ENCODE assay signal across 8 mouse cellular contexts in the genomic region with DNA sequence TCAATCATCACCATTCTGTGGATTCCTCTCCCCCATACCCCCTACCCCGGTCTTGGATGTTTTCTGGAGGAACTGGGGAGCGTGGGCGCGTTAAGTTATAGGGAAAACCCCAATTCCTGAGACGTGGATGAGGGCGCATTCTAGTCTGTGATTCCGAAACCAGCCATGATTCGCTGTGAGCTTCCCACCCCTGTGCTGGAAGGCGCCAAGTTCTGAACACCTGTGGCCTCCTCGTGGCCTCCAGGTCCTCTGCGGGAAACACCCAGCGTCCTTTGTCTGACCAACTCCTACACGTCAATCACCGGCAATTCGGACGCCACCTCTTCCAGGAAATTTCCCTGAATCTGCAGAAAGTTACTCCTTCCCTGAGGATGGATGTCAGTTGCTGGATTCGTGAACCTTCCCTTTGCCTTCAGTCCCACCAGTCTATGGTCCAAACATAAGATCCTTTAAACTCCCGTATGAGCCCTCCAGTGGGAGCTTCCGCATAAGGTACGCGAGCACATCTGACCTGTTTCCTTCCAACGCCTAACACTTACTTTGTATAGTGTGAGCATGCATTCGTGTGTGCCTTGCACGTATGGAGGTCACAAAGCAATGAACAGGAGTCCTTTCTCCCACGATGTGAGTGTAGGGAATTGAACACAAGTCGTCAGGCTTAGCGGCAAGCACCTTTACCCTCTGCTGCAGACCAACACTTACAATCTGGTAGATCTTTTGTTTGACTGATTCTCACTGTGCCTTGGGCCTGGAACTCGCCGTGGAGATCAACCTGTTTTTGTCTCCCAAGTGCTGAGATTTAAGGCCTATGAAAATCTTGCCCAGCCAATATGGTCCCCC. TPM values are rescaled to one million over a fixed set of nuclear protein-coding genes. Genes with fewer than 3 reads are reported as not detected.
DNase-seq lines count a peak whose midpoint lies in the region; ATAC-seq and TF ChIP-seq lines count a peak whose summit lies in the region.

No protein-coding gene starts in this region.

- no peaks in the 10 kb centered on the region for H3K9me3 ChIP-seq in heart, embryonic 10.5 days
- no peaks in the 10 kb centered on the region for H3K9me3 ChIP-seq in MEL (replicated peaks; ENCODE audit: insufficient read depth, low read length)
- H3K9me3 ChIP-seq in hindbrain, embryonic 10.5 days = no peaks in the 10 kb centered on the region

- peaks cover 52% of the 10 kb centered on the region for H3K36me3 ChIP-seq in heart, embryonic 10.5 days
- peaks cover 2 to 10% of the 10 kb centered on the region in 2 experiments for H3K36me3 ChIP-seq in MEL (ENCODE audit: control insufficient read depth in 1 of 2, insufficient read depth in 2 of 2, low read length in 2 of 2)
- H3K36me3 ChIP-seq in hindbrain, embryonic 10.5 days = peaks cover 60% of the 10 kb centered on the region

- H3K27me3 ChIP-seq in heart, embryonic 10.5 days (ENCODE audit: insufficient read depth, poor library complexity, severe bottlenecking) = no peaks in the 10 kb centered on the region
- no peaks in the 10 kb centered on the region for H3K27me3 ChIP-seq in MEL (ENCODE audit: control insufficient read depth in 1 of 2, insufficient read depth in 2 of 2, low read length in 2 of 2)
- H3K27me3 ChIP-seq in hindbrain, embryonic 10.5 days (ENCODE audit: insufficient read depth, poor library complexity, severe bottlenecking) = no peaks in the 10 kb centered on the region

- intact Hi-C loops in heart, postnatal 10 days (cut with DNase I) = loop anchor here (1.0 kb wide), 1 partner anchor 29 kb away; a partner anchor contains a TSS

- TF ChIP-seq EP300 in MEL (IDR thresholded peaks at IDR 0.05; ENCODE audit: low read depth in 1 of 2, low read length in 2 of 2) = no peak; a peak in 1 of 4 replicates

- peak overlapping the region; percentile 99 for H3K27ac ChIP-seq in heart, embryonic 10.5 days
- peak overlapping the region; percentile 83 for H3K27ac ChIP-seq in MEL (ENCODE audit: control insufficient read depth, low read depth, low read length)
- peak overlapping the region; percentile 99 for H3K27ac ChIP-seq in hindbrain, embryonic 10.5 days

- peak overlapping the region; percentile 95 for H3K4me3 ChIP-seq in heart, embryonic 10.5 days
- H3K4me3 ChIP-seq in MEL (ENCODE audit: control insufficient read depth in 1 of 2, insufficient read depth in 1 of 2, low read depth in 2 of 2, low read length in 2 of 2) = peak overlapping the region; percentile 61 to 76
- peak overlapping the region; percentile 95 for H3K4me3 ChIP-seq in hindbrain, embryonic 10.5 days

- no peak for TF ChIP-seq RAD21 in MEL (IDR thresholded peaks at IDR 0.05; ENCODE audit: low read depth, low read length)

- no peak for DNase-seq in heart, embryonic 10.5 days (ENCODE audit: low spot score)
- DNase-seq in heart, postnatal 10 days = no peak
- DNase-seq in MEL (ENCODE audit: low read depth, low spot score) = peak; percentile 83
- no peak for DNase-seq in hindbrain, embryonic 10.5 days (ENCODE audit: low spot score)
- DNase-seq in adrenal gland, adult 2 months = no peak
- no peak for DNase-seq in adrenal gland, postnatal 36 days
- no peak for DNase-seq in urinary bladder, postnatal 25 days (ENCODE audit: low spot score)

- TF ChIP-seq POLR2A in MEL (IDR thresholded peaks at IDR 0.05; ENCODE audit: control insufficient read depth in 1 of 2, insufficient read depth in 1 of 2, low read depth in 1 of 2, low read length in 2 of 2, poor library complexity in 1 of 2) = peak in 1 of 2 experiments; percentile 85; a peak in 3 of 4 replicates

- no peak for TF ChIP-seq CTCF in MEL (IDR thresholded peaks at IDR 0.05 in 2 of 3, conservative IDR thresholded peaks at IDR 0.05 in 1 of 3; ENCODE audit: control insufficient read depth in 1 of 3, insufficient read depth in 1 of 3, low read depth in 2 of 3, low read length in 3 of 3, poor library complexity in 1 of 3, severe bottlenecking in 1 of 3)

- peak overlapping the region; percentile 84 for H3K9ac ChIP-seq in MEL (ENCODE audit: control insufficient read depth, low read depth, low read length, poor library complexity, severe bottlenecking)

- H3K4me1 ChIP-seq in heart, embryonic 10.5 days = peaks cover 34% of the 10 kb centered on the region
- H3K4me1 ChIP-seq in MEL (ENCODE audit: control insufficient read depth in 1 of 2, insufficient read depth in 2 of 2, low read length in 2 of 2) = peaks cover 0 to 11% of the 10 kb centered on the region in 2 experiments; a peak in 3 of 4 replicates
- H3K4me1 ChIP-seq in hindbrain, embryonic 10.5 days (replicated peaks) = peaks cover 43% of the 10 kb centered on the region

- peaks cover 40% of the 10 kb centered on the region for H3K79me2 ChIP-seq in MEL (ENCODE audit: control insufficient read depth, insufficient read depth, low read length, poor library complexity)

- under 1% methylated on average over 29 of the region's 29 CpGs for WGBS in heart, embryonic 10.5 days
- WGBS in hindbrain, embryonic 10.5 days = under 1% methylated on average over 29 of the region's 29 CpGs

- peak; percentile 22 for ATAC-seq in megakaryocyte-erythroid progenitor cell, adult 5-6 weeks (replicated peaks; ENCODE audit: low FRiP score, low TSS enrichment, poor library complexity, severe bottlenecking)

RNA-seq across cellular contexts. Expression of a gene that starts 0.7 kb away (rescaled TPM):
- 563 and 740 TPM in 2 replicates for polyA plus RNA-seq in heart, embryonic 10.5 days (2016; fragmentation: Nextera tagmentation; extraction: Ambion mirVana)
- total RNA-seq in heart, postnatal 10 days (2021) = 100 to 1,000 TPM; 198 to 216 TPM
- total RNA-seq in MEL (2012; rRNA removed) = 317 and 339 TPM in 2 replicates
- 100 to 1,000 TPM; 254 to 715 TPM for polyA plus RNA-seq in MEL (2012; ENCODE audit: insufficient read depth in 1 of 2, insufficient read length in 2 of 2, low read depth in 1 of 2, low replicate concordance in 2 of 2, missing spikeins in 1 of 2)
- 843 and 861 TPM in 2 replicates for polyA plus RNA-seq in hindbrain, embryonic 10.5 days (2016; fragmentation: Nextera tagmentation; extraction: Ambion mirVana)
- total RNA-seq in megakaryocyte-erythroid progenitor cell, adult 5-6 weeks (2014; fragmentation: Nextera tagmentation) = 160 and 230 TPM in 2 replicates
- 132 and 171 TPM in 2 replicates for total RNA-seq in megakaryocyte-erythroid progenitor cell, adult 5-6 weeks (2017)
- total RNA-seq in adrenal gland, adult 2 months (2021) = 100 to 1,000 TPM; 166 to 234 TPM
- polyA plus RNA-seq in adrenal gland, adult 2 months (2012; rRNA removed) = 101 and 122 TPM in 2 replicates
- 100 to 1,000 TPM; 236 to 262 TPM for total RNA-seq in adrenal gland, postnatal 36 days (2021)

RNA-seq across cellular contexts. Expression of a gene that starts 10.3 kb away (rescaled TPM):
- polyA plus RNA-seq in heart, embryonic 10.5 days (2016; fragmentation: Nextera tagmentation; extraction: Ambion mirVana) = 61.8 and 71.1 TPM in 2 replicates
- 10 to 100 TPM; 34.1 to 47.9 TPM for total RNA-seq in heart, postnatal 10 days (2021)
- total RNA-seq in MEL (2012; rRNA removed) = 78.6 and 83.4 TPM in 2 replicates
- polyA plus RNA-seq in MEL (2012; ENCODE audit: insufficient read depth in 1 of 2, insufficient read length in 2 of 2, low read depth in 1 of 2, low replicate concordance in 2 of 2, missing spikeins in 1 of 2) = 10 to 100 TPM in 1 of 2 experiments, not detected in 1; 82.1 TPM
- polyA plus RNA-seq in hindbrain, embryonic 10.5 days (2016; fragmentation: Nextera tagmentation; extraction: Ambion mirVana) = 76.7 and 78.1 TPM in 2 replicates
- 80.4 and 150 TPM in 2 replicates for total RNA-seq in megakaryocyte-erythroid progenitor cell, adult 5-6 weeks (2014; fragmentation: Nextera tagmentation)
- 84.3 and 104 TPM in 2 replicates for total RNA-seq in megakaryocyte-erythroid progenitor cell, adult 5-6 weeks (2017)
- 100 to 1,000 TPM; 105 to 130 TPM for total RNA-seq in adrenal gland, adult 2 months (2021)
- polyA plus RNA-seq in adrenal gland, adult 2 months (2012; rRNA removed) = 93.3 and 98.1 TPM in 2 replicates
- total RNA-seq in adrenal gland, postnatal 36 days (2021) = 100 to 1,000 TPM in 1 of 2 experiments, 10 to 100 TPM in 1; 90.4 to 123 TPM

RNA-seq across cellular contexts. Expression of a gene that starts 11.4 kb away (rescaled TPM):
- polyA plus RNA-seq in heart, embryonic 10.5 days (2016; fragmentation: Nextera tagmentation; extraction: Ambion mirVana) = 44.9 and 57.9 TPM in 2 replicates
- total RNA-seq in heart, postnatal 10 days (2021) = 10 to 100 TPM; 14.5 to 15.9 TPM
- total RNA-seq in MEL (2012; rRNA removed) = 13.4 and 16.6 TPM in 2 replicates
- polyA plus RNA-seq in MEL (2012; ENCODE audit: insufficient read depth in 1 of 2, insufficient read length in 2 of 2, low read depth in 1 of 2, low replicate concordance in 2 of 2, missing spikeins in 1 of 2) = 10 to 100 TPM in 1 of 2 experiments, not detected in 1; 24.6 TPM
- polyA plus RNA-seq in hindbrain, embryonic 10.5 days (2016; fragmentation: Nextera tagmentation; extraction: Ambion mirVana) = 69.6 and 73.9 TPM in 2 replicates
- total RNA-seq in megakaryocyte-erythroid progenitor cell, adult 5-6 weeks (2014; fragmentation: Nextera tagmentation) = 37.2 and 42.7 TPM in 2 replicates
- 15.5 and 25.6 TPM in 2 replicates for total RNA-seq in megakaryocyte-erythroid progenitor cell, adult 5-6 weeks (2017)
- 10 to 100 TPM; 20.1 to 20.3 TPM for total RNA-seq in adrenal gland, adult 2 months (2021)
- polyA plus RNA-seq in adrenal gland, adult 2 months (2012; rRNA removed) = 40.4 and 50.3 TPM in 2 replicates
- total RNA-seq in adrenal gland, postnatal 36 days (2021) = 10 to 100 TPM; 16.5 to 17.4 TPM

RNA-seq across cellular contexts. Expression of a gene that starts 12.4 kb away (rescaled TPM):
- 11.7 and 19.1 TPM in 2 replicates for polyA plus RNA-seq in heart, embryonic 10.5 days (2016; fragmentation: Nextera tagmentation; extraction: Ambion mirVana)
- total RNA-seq in heart, postnatal 10 days (2021) = 1 to 10 TPM; 4.1 to 6.2 TPM
- total RNA-seq in MEL (2012; rRNA removed) = 0.20 and 0.35 TPM in 2 replicates
- under 1 TPM in 1 of 2 experiments, not detected in 1; 0.81 TPM for polyA plus RNA-seq in MEL (2012; ENCODE audit: insufficient read depth in 1 of 2, insufficient read length in 2 of 2, low read depth in 1 of 2, low replicate concordance in 2 of 2, missing spikeins in 1 of 2)
- polyA plus RNA-seq in hindbrain, embryonic 10.5 days (2016; fragmentation: Nextera tagmentation; extraction: Ambion mirVana) = 22.4 and 26.8 TPM in 2 replicates
- 4.1 and 11.5 TPM in 2 replicates for total RNA-seq in megakaryocyte-erythroid progenitor cell, adult 5-6 weeks (2014; fragmentation: Nextera tagmentation)
- total RNA-seq in megakaryocyte-erythroid progenitor cell, adult 5-6 weeks (2017) = 0.91 and 1.3 TPM in 2 replicates
- 10 to 100 TPM in 1 of 2 experiments, 1 to 10 TPM in 1; 7.3 to 13.5 TPM for total RNA-seq in adrenal gland, adult 2 months (2021)
- 29.6 and 37.5 TPM in 2 replicates for polyA plus RNA-seq in adrenal gland, adult 2 months (2012; rRNA removed)
- total RNA-seq in adrenal gland, postnatal 36 days (2021) = 10 to 100 TPM in 1 of 2 experiments, 1 to 10 TPM in 1; 8.6 to 10.7 TPM

RNA-seq across cellular contexts. Expression of a gene that starts 29.1 kb away (rescaled TPM):
- polyA plus RNA-seq in heart, embryonic 10.5 days (2016; fragmentation: Nextera tagmentation; extraction: Ambion mirVana) = 40.5 and 41.0 TPM in 2 replicates
- total RNA-seq in heart, postnatal 10 days (2021) = 10 to 100 TPM; 68.5 to 70.1 TPM
- 17.7 and 18.3 TPM in 2 replicates for total RNA-seq in MEL (2012; rRNA removed)
- 10 to 100 TPM; 34.4 to 81.5 TPM for polyA plus RNA-seq in MEL (2012; ENCODE audit: insufficient read depth in 1 of 2, insufficient read length in 2 of 2, low read depth in 1 of 2, low replicate concordance in 2 of 2, missing spikeins in 1 of 2)
- 44.0 and 49.9 TPM in 2 replicates for polyA plus RNA-seq in hindbrain, embryonic 10.5 days (2016; fragmentation: Nextera tagmentation; extraction: Ambion mirVana)
- total RNA-seq in megakaryocyte-erythroid progenitor cell, adult 5-6 weeks (2014; fragmentation: Nextera tagmentation) = 33.0 and 46.3 TPM in 2 replicates
- total RNA-seq in megakaryocyte-erythroid progenitor cell, adult 5-6 weeks (2017) = 7.2 and 10.2 TPM in 2 replicates
- 10 to 100 TPM; 72.0 to 83.7 TPM for total RNA-seq in adrenal gland, adult 2 months (2021)
- 117 and 121 TPM in 2 replicates for polyA plus RNA-seq in adrenal gland, adult 2 months (2012; rRNA removed)
- total RNA-seq in adrenal gland, postnatal 36 days (2021) = 10 to 100 TPM; 76.9 to 82.6 TPM
